ENCODE assay signal across 8 mouse cellular contexts in genomic region chr17:24150824-24151223, GRCm38 (mm10). TPM values are rescaled to one million over a fixed set of nuclear protein-coding genes. Genes with fewer than 3 reads are reported as not detected.
DNase-seq lines count a peak whose midpoint lies in the region; ATAC-seq and TF ChIP-seq lines count a peak whose summit lies in the region.

Gene Pdpk1, minus strand, starts transcription at chr17:24150924.

- H3K4me1 ChIP-seq in hindbrain, postnatal 0 days (ENCODE audit: insufficient read depth, low read length), result peaks cover 6% of the 10 kb centered on the region
- peaks cover 31% of the 10 kb centered on the region for H3K4me1 ChIP-seq in megakaryocyte, embryonic 14.5 days

- no peaks in the 10 kb centered on the region for H3K9me3 ChIP-seq in hindbrain, postnatal 0 days (ENCODE audit: low read length)
- no peaks in the 10 kb centered on the region for H3K9me3 ChIP-seq in megakaryocyte, embryonic 14.5 days

- H3K4me2 ChIP-seq in hindbrain, postnatal 0 days (ENCODE audit: low read depth, low read length), result peak within 1 kb of the TSS; percentile 70

- H3K27me3 ChIP-seq in hindbrain, postnatal 0 days (ENCODE audit: insufficient read depth, low read length), result no peaks in the 10 kb centered on the region
- H3K27me3 ChIP-seq in megakaryocyte, embryonic 14.5 days (replicated peaks), result no peaks in the 10 kb centered on the region

- WGBS in hindbrain, postnatal 0 days, result 85% methylated on average over 2 of the region's 2 CpGs

- intact Hi-C loops in gastrocnemius, adult 2 months (cut with DNase I), result loop anchor here (5.0 kb wide), 1 partner anchor 156 kb away; no protein-coding TSS in a partner anchor

- peak within 1 kb of the TSS; percentile 71 for H3K4me3 ChIP-seq in gastrocnemius, adult 2 months
- peak within 1 kb of the TSS; percentile 29 for H3K4me3 ChIP-seq in hindbrain, postnatal 0 days (ENCODE audit: low read length)
- H3K4me3 ChIP-seq in megakaryocyte, embryonic 14.5 days (replicated peaks), result peak within 1 kb of the TSS; percentile 93

- no peak within 1 kb of the TSS for H3K27ac ChIP-seq in gastrocnemius, adult 2 months
- no peak within 1 kb of the TSS for H3K27ac ChIP-seq in hindbrain, postnatal 0 days

- no peaks in the 10 kb centered on the region for H3K36me3 ChIP-seq in hindbrain, postnatal 0 days (ENCODE audit: insufficient read depth, low read length)
- peaks cover 23% of the 10 kb centered on the region for H3K36me3 ChIP-seq in megakaryocyte, embryonic 14.5 days (replicated peaks; ENCODE audit: low read length)

- TF ChIP-seq CTCF in gastrocnemius, adult 2 months (IDR thresholded peaks at IDR 0.05), result no peak
- no peak for TF ChIP-seq CTCF in hindbrain, postnatal 0 days (IDR thresholded peaks at IDR 0.05; ENCODE audit: low read depth)

- DNase-seq in frontal cortex, adult 2 months (ENCODE audit: extremely low spot score in 1 of 2, low spot score in 1 of 2), result no peak
- DNase-seq in frontal cortex, postnatal 10 days (ENCODE audit: low spot score in 2 of 2), result no peak
- DNase-seq in adrenal gland, adult 8-10 months, result no peak
- DNase-seq in gastrocnemius, adult 2 months, result no peak
- no peak for DNase-seq in hindbrain, postnatal 0 days (ENCODE audit: low spot score)
- no peak for DNase-seq in spleen, adult 18-20 months
- DNase-seq in kidney, postnatal 36 days, result no peak

- no peak for ATAC-seq in hindbrain, postnatal 0 days

- H3K9ac ChIP-seq in hindbrain, postnatal 0 days (replicated peaks; ENCODE audit: low read length), result peak within 1 kb of the TSS; percentile 48; the same call in 1 of the 2 replicates

RNA-seq across cellular contexts. Expression of gene Pdpk1, which starts in this region (rescaled TPM):
- 40.4 and 40.9 TPM in 2 replicates for polyA plus RNA-seq in frontal cortex, adult 2 months (2012; rRNA removed)
- 10 to 100 TPM; 46.0 to 63.6 (median 61.9) TPM for total RNA-seq in adrenal gland, adult 8-10 months (2022)
- total RNA-seq in gastrocnemius, adult 2 months (2021), result 10 to 100 TPM; 35.1 to 39.7 TPM
- 49.2 and 54.1 TPM in 2 replicates for total RNA-seq in hindbrain, postnatal 0 days (2014; rRNA removed)
- 51.4 and 56.3 TPM in 2 replicates for polyA plus RNA-seq in hindbrain, postnatal 0 days (2015; fragmentation: Nextera tagmentation; extraction: Ambion mirVana)
- 11.7 and 45.6 TPM in 2 replicates for polyA plus RNA-seq in megakaryocyte, embryonic 14.5 days (2012; ENCODE audit: insufficient read depth, low replicate concordance)

Comparison
In these comparisons a context has a peak if more than half of its experiments do, and no peak if none do; other contexts are left out.
1. H3K4me3 ChIP-seq: peak in every context shown above with its lines; median percentile 93 in megakaryocyte, embryonic 14.5 days; 71 in gastrocnemius, adult 2 months; 29 in hindbrain, postnatal 0 days.